Mouse (Mus musculus): ENCODE measurements around the gene Ankrd24. TPM values are rescaled to one million over a fixed set of nuclear protein-coding genes. Genes with fewer than 3 reads are reported as not detected.
A peak's percentile ranks its signal among the peaks of the same experiment; 100 is the strongest.

Ankrd24 gene
- polyA plus RNA-seq, 1 experiment from 2014 or later = 2.1 TPM

GRCm38 (mm10) chr10:81619976-81620375 lies 8.4 kb upstream of the Ankrd24 start:
- Histone ChIP-seq H3K27ac (ENCODE audit: low read length) (no peak overlapping the region), H3K36me3 (ENCODE audit: control insufficient read depth, insufficient read depth) (no peaks in the 10 kb centered on the region), H3K9ac (ENCODE audit: low read depth, low read length) (no peak overlapping the region), H3K4me2 (ENCODE audit: low read depth, low read length) (no peak overlapping the region), H3K9me3 (replicated peaks; ENCODE audit: control insufficient read depth, low read length) (no peaks in the 10 kb centered on the region), H3K27me3 (ENCODE audit: control insufficient read depth, insufficient read depth, low read depth, low read length) (no peaks in the 10 kb centered on the region), H3K4me3 (ENCODE audit: low read depth, low read length) (no peak overlapping the region), H3K4me1 (ENCODE audit: control insufficient read depth, low read depth, low read length) (peaks cover 6% of the 10 kb centered on the region)
- 57% methylated on average over 5 of the region's 5 CpGs for WGBS (ENCODE audit: insufficient replicate concordance)
- ATAC-seq (ENCODE audit: low read depth) = no peak

GRCm38 (mm10) chr10:81620786-81621185 lies 7.6 kb upstream of the Ankrd24 start:
- Histone ChIP-seq H3K4me3 (ENCODE audit: low read depth, low read length) (no peak overlapping the region), H3K27ac (ENCODE audit: low read length) (no peak overlapping the region), H3K9me3 (replicated peaks; ENCODE audit: control insufficient read depth, low read length) (no peaks in the 10 kb centered on the region), H3K4me1 (ENCODE audit: control insufficient read depth, low read depth, low read length) (peaks cover 6% of the 10 kb centered on the region), H3K36me3 (ENCODE audit: control insufficient read depth, insufficient read depth) (no peaks in the 10 kb centered on the region), H3K4me2 (ENCODE audit: low read depth, low read length) (no peak overlapping the region), H3K9ac (ENCODE audit: low read depth, low read length) (no peak overlapping the region), H3K27me3 (ENCODE audit: control insufficient read depth, insufficient read depth, low read depth, low read length) (no peaks in the 10 kb centered on the region)
- ATAC-seq (ENCODE audit: low read depth) = no peak
- WGBS (ENCODE audit: insufficient replicate concordance) = 56% methylated on average over 9 of the region's 9 CpGs

GRCm38 (mm10) chr10:81623441-81623840 lies 4.9 kb upstream of the Ankrd24 start:
- Histone ChIP-seq H3K9ac (ENCODE audit: low read depth, low read length) (no peak overlapping the region), H3K4me1 (ENCODE audit: control insufficient read depth, low read depth, low read length) (peaks cover 20% of the 10 kb centered on the region), H3K9me3 (replicated peaks; ENCODE audit: control insufficient read depth, low read length) (no peaks in the 10 kb centered on the region), H3K4me2 (ENCODE audit: low read depth, low read length) (no peak overlapping the region), H3K27ac (ENCODE audit: low read length) (no peak overlapping the region), H3K27me3 (ENCODE audit: control insufficient read depth, insufficient read depth, low read depth, low read length) (no peaks in the 10 kb centered on the region), H3K4me3 (ENCODE audit: low read depth, low read length) (no peak overlapping the region), H3K36me3 (ENCODE audit: control insufficient read depth, insufficient read depth) (no peaks in the 10 kb centered on the region)
- ATAC-seq (ENCODE audit: low read depth) = no peak
- 55% methylated on average over 8 of the region's 8 CpGs for WGBS (ENCODE audit: insufficient replicate concordance)

GRCm38 (mm10) chr10:81626101-81626993 lies 2.0 kb upstream of the Ankrd24 start:
- H3K4me2 ChIP-seq (ENCODE audit: low read depth, low read length) = peak overlapping the region; percentile 80
- 79% methylated on average over 22 of the region's 22 CpGs for WGBS (ENCODE audit: insufficient replicate concordance)
- no peak for ATAC-seq (ENCODE audit: low read depth)
- H3K9ac ChIP-seq (ENCODE audit: low read depth, low read length) = peak overlapping the region; percentile 72
- H3K4me1 ChIP-seq (ENCODE audit: control insufficient read depth, low read depth, low read length) = peaks cover 20% of the 10 kb centered on the region
- H3K36me3 ChIP-seq (ENCODE audit: control insufficient read depth, insufficient read depth) = no peaks in the 10 kb centered on the region
- no peaks in the 10 kb centered on the region for H3K27me3 ChIP-seq (ENCODE audit: control insufficient read depth, insufficient read depth, low read depth, low read length)
- H3K27ac ChIP-seq (ENCODE audit: low read length) = peak overlapping the region; percentile 88; the same call in 1 of the 2 replicates
- no peaks in the 10 kb centered on the region for H3K9me3 ChIP-seq (replicated peaks; ENCODE audit: control insufficient read depth, low read length)
- peak overlapping the region; percentile 76 for H3K4me3 ChIP-seq (ENCODE audit: low read depth, low read length)

GRCm38 (mm10) chr10:81626994-81627835 lies 1.1 kb upstream of the Ankrd24 start, which contains the start of gene Sirt6:
TSS of gene Sirt6 (minus strand) at chr10:81627797.
- Histone ChIP-seq H3K9ac (ENCODE audit: low read depth, low read length) (peak within 1 kb of the TSS; percentile 72), H3K9me3 (replicated peaks; ENCODE audit: control insufficient read depth, low read length) (no peaks in the 10 kb centered on the region), H3K4me1 (ENCODE audit: control insufficient read depth, low read depth, low read length) (peaks cover 20% of the 10 kb centered on the region), H3K4me3 (ENCODE audit: low read depth, low read length) (peak within 1 kb of the TSS; percentile 76), H3K27ac (ENCODE audit: low read length) (peak within 1 kb of the TSS; percentile 88), H3K4me2 (ENCODE audit: low read depth, low read length) (peak within 1 kb of the TSS; percentile 80), H3K36me3 (ENCODE audit: control insufficient read depth, insufficient read depth) (no peaks in the 10 kb centered on the region), H3K27me3 (ENCODE audit: control insufficient read depth, insufficient read depth, low read depth, low read length) (no peaks in the 10 kb centered on the region)
- peak; percentile 94 for ATAC-seq (ENCODE audit: low read depth)
- WGBS (ENCODE audit: insufficient replicate concordance) = 4% methylated on average over 40 of the region's 40 CpGs

- peak overlapping the region; percentile 88 for H3K27ac ChIP-seq (ENCODE audit: low read length)
- peak; percentile 18 for ATAC-seq (ENCODE audit: low read depth)
- H3K36me3 ChIP-seq (ENCODE audit: control insufficient read depth, insufficient read depth) = no peaks in the 10 kb centered on the region
- H3K9me3 ChIP-seq (replicated peaks; ENCODE audit: control insufficient read depth, low read length) = no peaks in the 10 kb centered on the region
- H3K9ac ChIP-seq (ENCODE audit: low read depth, low read length) = peak overlapping the region; percentile 72
- WGBS (ENCODE audit: insufficient replicate concordance) = 41% methylated on average over 7 of the region's 7 CpGs
- peaks cover 20% of the 10 kb centered on the region for H3K4me1 ChIP-seq (ENCODE audit: control insufficient read depth, low read depth, low read length)
- H3K27me3 ChIP-seq (ENCODE audit: control insufficient read depth, insufficient read depth, low read depth, low read length) = no peaks in the 10 kb centered on the region
- peak overlapping the region; percentile 80 for H3K4me2 ChIP-seq (ENCODE audit: low read depth, low read length)
- peak overlapping the region; percentile 76 for H3K4me3 ChIP-seq (ENCODE audit: low read depth, low read length)
Measured at GRCm38 (mm10) chr10:81627836-81628220, 512 bp upstream of the Ankrd24 start.

- Histone ChIP-seq H3K27ac (ENCODE audit: low read length) (no peak overlapping the region), H3K4me3 (ENCODE audit: low read depth, low read length) (peak overlapping the region; percentile 62), H3K27me3 (ENCODE audit: control insufficient read depth, insufficient read depth, low read depth, low read length) (no peaks in the 10 kb centered on the region), H3K36me3 (ENCODE audit: control insufficient read depth, insufficient read depth) (no peaks in the 10 kb centered on the region), H3K4me1 (ENCODE audit: control insufficient read depth, low read depth, low read length) (peaks cover 11% of the 10 kb centered on the region), H3K9me3 (replicated peaks; ENCODE audit: control insufficient read depth, low read length) (no peaks in the 10 kb centered on the region), H3K9ac (ENCODE audit: low read depth, low read length) (peak overlapping the region; percentile 60), H3K4me2 (ENCODE audit: low read depth, low read length) (peak overlapping the region; percentile 87)
- ATAC-seq (ENCODE audit: low read depth) = peak; percentile 94
- WGBS (ENCODE audit: insufficient replicate concordance) = 4% methylated on average over 36 of the region's 37 CpGs
Measured at GRCm38 (mm10) chr10:81633253-81634099, 5.1 kb downstream of the Ankrd24 start.

GRCm38 (mm10) chr10:81636338-81636737 lies 8.0 kb downstream of the Ankrd24 start:
- no peak overlapping the region for H3K27ac ChIP-seq (ENCODE audit: low read length)
- H3K4me3 ChIP-seq (ENCODE audit: low read depth, low read length) = no peak overlapping the region
- peaks cover 11% of the 10 kb centered on the region for H3K4me1 ChIP-seq (ENCODE audit: control insufficient read depth, low read depth, low read length)
- 13% methylated on average over 8 of the region's 8 CpGs for WGBS (ENCODE audit: insufficient replicate concordance)
- ATAC-seq (ENCODE audit: low read depth) = no peak
- no peaks in the 10 kb centered on the region for H3K9me3 ChIP-seq (replicated peaks; ENCODE audit: control insufficient read depth, low read length)
- no peak overlapping the region for H3K9ac ChIP-seq (ENCODE audit: low read depth, low read length)
- no peaks in the 10 kb centered on the region for H3K36me3 ChIP-seq (ENCODE audit: control insufficient read depth, insufficient read depth)
- no peak overlapping the region for H3K4me2 ChIP-seq (ENCODE audit: low read depth, low read length)
- H3K27me3 ChIP-seq (ENCODE audit: control insufficient read depth, insufficient read depth, low read depth, low read length) = no peaks in the 10 kb centered on the region

Data from liver, embryonic 16.5 days (tissue).